Mouse (Mus musculus): ENCODE data around the gene H3f3b. TPM values are rescaled to one million over a fixed set of nuclear protein-coding genes. Genes with fewer than 3 reads are reported as not detected.

The H3f3b gene
- polyA plus RNA-seq, 1 experiment from 2014 or later, result 1,512 TPM

GRCm38 (mm10) chr11:116060596-116060995 lies 32.8 kb upstream of the H3f3b start:
- no peaks in the 10 kb centered on the region for H3K27me3 ChIP-seq (ENCODE audit: low read depth, poor library complexity, severe bottlenecking)

GRCm38 (mm10) chr11:116059691-116060025 lies 31.9 kb upstream of the H3f3b start:
- peaks cover 80% of the 10 kb centered on the region for H3K36me3 ChIP-seq
- WGBS, result 97% methylated on average over 11 of the region's 11 CpGs
- peaks cover 18% of the 10 kb centered on the region for H3K4me1 ChIP-seq
- H3K27me3 ChIP-seq (ENCODE audit: low read depth, poor library complexity, severe bottlenecking), result no peaks in the 10 kb centered on the region
- no peaks in the 10 kb centered on the region for H3K9me3 ChIP-seq (replicated peaks)
- H3K27ac ChIP-seq (replicated peaks), result no peak overlapping the region
- H3K4me3 ChIP-seq, result no peak overlapping the region
- no peak for DNase-seq (ENCODE audit: low spot score)

More at GRCm38 (mm10) chr11:116060596-116060995, 32.8 kb upstream of the H3f3b start:
- Histone ChIP-seq H3K36me3 (peaks cover 71% of the 10 kb centered on the region), H3K4me3 (no peak overlapping the region), H3K27ac (replicated peaks) (no peak overlapping the region), H3K4me1 (peaks cover 20% of the 10 kb centered on the region), H3K9me3 (replicated peaks) (no peaks in the 10 kb centered on the region)
- WGBS, result 92% methylated on average over 9 of the region's 9 CpGs
- no peak for DNase-seq (ENCODE audit: low spot score)

GRCm38 (mm10) chr11:116058868-116059690 lies 31.3 kb upstream of the H3f3b start:
- 94% methylated on average over 17 of the region's 17 CpGs for WGBS

GRCm38 (mm10) chr11:116058022-116058614 lies 30.4 kb upstream of the H3f3b start:
- Histone ChIP-seq H3K27me3 (ENCODE audit: low read depth, poor library complexity, severe bottlenecking) (no peaks in the 10 kb centered on the region), H3K27ac (replicated peaks) (no peak overlapping the region), H3K9me3 (replicated peaks) (no peaks in the 10 kb centered on the region), H3K4me1 (peaks cover 12% of the 10 kb centered on the region), H3K36me3 (peaks cover 96% of the 10 kb centered on the region), H3K4me3 (no peak overlapping the region)
- WGBS, result 94% methylated on average over 12 of the region's 12 CpGs
- DNase-seq (ENCODE audit: low spot score), result no peak

More at GRCm38 (mm10) chr11:116058868-116059690, 31.3 kb upstream of the H3f3b start:
- Histone ChIP-seq H3K27me3 (ENCODE audit: low read depth, poor library complexity, severe bottlenecking) (no peaks in the 10 kb centered on the region), H3K27ac (replicated peaks) (no peak overlapping the region; the same call in 1 of the 2 replicates), H3K36me3 (peaks cover 86% of the 10 kb centered on the region), H3K9me3 (replicated peaks) (no peaks in the 10 kb centered on the region), H3K4me1 (peaks cover 12% of the 10 kb centered on the region), H3K4me3 (no peak overlapping the region)
- no peak for DNase-seq (ENCODE audit: low spot score)

GRCm38 (mm10) chr11:116057237-116057881 lies 29.6 kb upstream of the H3f3b start:
- Histone ChIP-seq H3K4me3 (no peak overlapping the region), H3K9me3 (replicated peaks) (no peaks in the 10 kb centered on the region), H3K36me3 (peaks cover 100% of the 10 kb centered on the region), H3K27ac (replicated peaks) (no peak overlapping the region), H3K4me1 (peaks cover 9% of the 10 kb centered on the region), H3K27me3 (ENCODE audit: low read depth, poor library complexity, severe bottlenecking) (no peaks in the 10 kb centered on the region)
- DNase-seq (ENCODE audit: low spot score), result no peak
- WGBS, result 89% methylated on average over 4 of the region's 4 CpGs

- no peak for DNase-seq (ENCODE audit: low spot score)
- 91% methylated on average over 11 of the region's 11 CpGs for WGBS
- H3K27me3 ChIP-seq (ENCODE audit: low read depth, poor library complexity, severe bottlenecking), result no peaks in the 10 kb centered on the region
- H3K4me3 ChIP-seq, result no peak overlapping the region
- H3K9me3 ChIP-seq (replicated peaks), result no peaks in the 10 kb centered on the region
- H3K4me1 ChIP-seq, result no peaks in the 10 kb centered on the region
- H3K27ac ChIP-seq (replicated peaks), result no peak overlapping the region
- peaks cover 100% of the 10 kb centered on the region for H3K36me3 ChIP-seq
These were observed 28.1 kb upstream of the H3f3b start for GRCm38 (mm10) chr11:116055873-116056272.

GRCm38 (mm10) chr11:116053510-116054229 lies 25.9 kb upstream of the H3f3b start:
- no peak for DNase-seq (ENCODE audit: low spot score)
- H3K36me3 ChIP-seq, result peaks cover 100% of the 10 kb centered on the region
- H3K9me3 ChIP-seq (replicated peaks), result no peaks in the 10 kb centered on the region
- no peaks in the 10 kb centered on the region for H3K4me1 ChIP-seq
- no peak overlapping the region for H3K4me3 ChIP-seq
- no peak overlapping the region for H3K27ac ChIP-seq (replicated peaks)
- 94% methylated on average over 9 of the region's 9 CpGs for WGBS
- H3K27me3 ChIP-seq (ENCODE audit: low read depth, poor library complexity, severe bottlenecking), result no peaks in the 10 kb centered on the region

GRCm38 (mm10) chr11:116050196-116050595 lies 22.4 kb upstream of the H3f3b start:
- Histone ChIP-seq H3K27me3 (ENCODE audit: low read depth, poor library complexity, severe bottlenecking) (no peaks in the 10 kb centered on the region), H3K4me3 (no peak overlapping the region), H3K27ac (replicated peaks) (no peak overlapping the region), H3K4me1 (no peaks in the 10 kb centered on the region), H3K9me3 (replicated peaks) (no peaks in the 10 kb centered on the region), H3K36me3 (peaks cover 100% of the 10 kb centered on the region)
- 89% methylated on average over 4 of the region's 4 CpGs for WGBS
- no peak for DNase-seq (ENCODE audit: low spot score)

- Histone ChIP-seq H3K27ac (replicated peaks) (no peak overlapping the region), H3K27me3 (ENCODE audit: low read depth, poor library complexity, severe bottlenecking) (no peaks in the 10 kb centered on the region), H3K4me1 (no peaks in the 10 kb centered on the region), H3K36me3 (peaks cover 100% of the 10 kb centered on the region), H3K4me3 (no peak overlapping the region), H3K9me3 (replicated peaks) (no peaks in the 10 kb centered on the region)
- WGBS, result 89% methylated on average over 2 of the region's 2 CpGs
- no peak for DNase-seq (ENCODE audit: low spot score)
These were observed 21.8 kb upstream of the H3f3b start for GRCm38 (mm10) chr11:116049610-116050009.

GRCm38 (mm10) chr11:116045173-116045572 lies 17.4 kb upstream of the H3f3b start:
- Histone ChIP-seq H3K27me3 (ENCODE audit: low read depth, poor library complexity, severe bottlenecking) (no peaks in the 10 kb centered on the region), H3K4me3 (no peak overlapping the region), H3K27ac (replicated peaks) (no peak overlapping the region), H3K4me1 (no peaks in the 10 kb centered on the region), H3K36me3 (peaks cover 98% of the 10 kb centered on the region), H3K9me3 (replicated peaks) (no peaks in the 10 kb centered on the region; the same call in 1 of the 2 replicates)
- WGBS, result 94% methylated on average over 6 of the region's 6 CpGs
- DNase-seq (ENCODE audit: low spot score), result no peak

GRCm38 (mm10) chr11:116043286-116043685 lies 15.5 kb upstream of the H3f3b start:
- Histone ChIP-seq H3K4me1 (no peaks in the 10 kb centered on the region), H3K27ac (replicated peaks) (no peak overlapping the region), H3K9me3 (replicated peaks) (no peaks in the 10 kb centered on the region; the same call in 1 of the 2 replicates), H3K36me3 (peaks cover 97% of the 10 kb centered on the region), H3K4me3 (no peak overlapping the region), H3K27me3 (ENCODE audit: low read depth, poor library complexity, severe bottlenecking) (no peaks in the 10 kb centered on the region)
- DNase-seq (ENCODE audit: low spot score), result no peak
- 95% methylated on average over 1 of the region's 1 CpGs for WGBS

- no peak for DNase-seq (ENCODE audit: low spot score)
- Histone ChIP-seq H3K4me1 (no peaks in the 10 kb centered on the region), H3K27ac (replicated peaks) (no peak overlapping the region), H3K4me3 (no peak overlapping the region), H3K9me3 (replicated peaks) (no peaks in the 10 kb centered on the region; the same call in 1 of the 2 replicates), H3K27me3 (ENCODE audit: low read depth, poor library complexity, severe bottlenecking) (no peaks in the 10 kb centered on the region), H3K36me3 (peaks cover 95% of the 10 kb centered on the region)
- WGBS, result 94% methylated on average over 5 of the region's 5 CpGs
These were observed 14.8 kb upstream of the H3f3b start for GRCm38 (mm10) chr11:116042372-116043138.
